Mouse (Mus musculus) Patski (cell line): ENCODE results near the gene Rasgef1c. TPM values are rescaled to one million over a fixed set of nuclear protein-coding genes. Genes with fewer than 3 reads are reported as not detected.

Experiments used
- ATAC-seq: fragments of 100-300 bp; one replicate; pipeline ENCODE4 v1.8.0; 2021
- CTCF ChIA-PET: fragments of 350-600 bp; sonication (Branson Sonifier 250); formaldehyde crosslinking; loops from one replicate; lab custom pipeline; 2022; ENCODE audit warnings: inconsistent platforms; lab: Charles Lee
- POLR2A ChIA-PET: fragments of 350-600 bp; sonication (Branson Sonifier 250); formaldehyde crosslinking; loops from one replicate; lab custom pipeline; 2022; ENCODE audit warnings: antibody characterized with exemption, inconsistent platforms; lab: Charles Lee
- DNase-seq: peaks from one replicate; pipeline ENCODE4 v3.0.0-alpha.2; 2011; ENCODE audit warnings: low read depth, low spot score
- H3K27me3 ChIP-seq: fragments of 371-371 bp; one replicate; pipeline ENCODE4 v1.5.1; 2021
- CTCF ChIP-seq: fragments of 100-300 bp; IDR thresholded peaks from one replicate; pipeline ENCODE4 v1.5.1; 2021
- in situ Hi-C: fragments of 300-500 bp; cut with MboI; formaldehyde crosslinking; loops from 3 replicates; pipeline ENCODE4 v1.11.1; 2018; ENCODE audit warnings: low pct_unique_long_range_greater_than_20kb, mixed read lengths
- polyA plus RNA-seq: library from polyadenylated mRNA; unstranded; gene quantifications from one replicate; pipeline ENCODE4 v1.2.3, GENCODE M21; 2021

The Rasgef1c gene
- polyA plus RNA-seq, 1 experiment from 2014 or later, result 0.77 TPM

DNA sequence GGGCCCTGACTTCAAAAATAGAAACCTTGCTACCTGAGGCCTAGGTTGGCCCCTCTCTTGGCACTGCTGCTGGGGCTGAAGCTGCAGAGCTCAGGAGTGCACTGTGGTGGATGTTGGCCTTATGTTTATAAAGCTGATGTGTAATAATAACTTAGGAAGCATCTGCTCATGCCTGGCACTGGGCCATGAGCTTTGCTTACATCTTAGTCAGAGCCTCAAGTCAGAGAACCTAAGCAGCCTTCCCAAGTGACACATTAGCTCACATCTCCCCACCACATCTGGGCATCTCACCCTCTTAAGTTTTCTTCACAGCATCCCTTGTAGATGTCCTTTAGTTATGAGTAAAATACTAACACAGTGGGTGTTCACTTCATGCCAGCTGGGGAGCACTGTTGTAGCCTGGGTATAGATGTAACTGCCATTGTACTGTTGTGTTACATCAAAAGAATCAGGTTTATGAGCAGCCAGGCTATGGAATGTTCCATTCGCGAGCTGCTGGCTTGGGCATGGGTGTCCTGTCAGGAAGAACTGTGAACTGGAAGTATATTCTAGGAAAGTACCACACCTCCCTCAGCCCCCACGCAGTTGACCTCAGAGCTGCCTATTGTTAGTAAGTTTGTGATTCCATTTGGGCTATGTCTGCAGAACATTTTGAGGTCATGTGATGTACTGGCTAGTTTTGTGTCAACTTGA is 21.5 kb upstream of the Rasgef1c start:
- ChIA-PET CTCF (interaction anchor here (1.4 to 1.6 kb wide), 3 partner anchors 8 to 82 kb away, joined by 4 to 5 read pairs (median 5); no protein-coding TSS in a partner anchor), POLR2A (no interaction called here)
- in situ Hi-C loops, result no loop called here
- no peaks in the 10 kb centered on the region for H3K27me3 ChIP-seq
- ATAC-seq (no peak), DNase-seq (no peak)
- no peak for TF ChIP-seq CTCF

DNA sequence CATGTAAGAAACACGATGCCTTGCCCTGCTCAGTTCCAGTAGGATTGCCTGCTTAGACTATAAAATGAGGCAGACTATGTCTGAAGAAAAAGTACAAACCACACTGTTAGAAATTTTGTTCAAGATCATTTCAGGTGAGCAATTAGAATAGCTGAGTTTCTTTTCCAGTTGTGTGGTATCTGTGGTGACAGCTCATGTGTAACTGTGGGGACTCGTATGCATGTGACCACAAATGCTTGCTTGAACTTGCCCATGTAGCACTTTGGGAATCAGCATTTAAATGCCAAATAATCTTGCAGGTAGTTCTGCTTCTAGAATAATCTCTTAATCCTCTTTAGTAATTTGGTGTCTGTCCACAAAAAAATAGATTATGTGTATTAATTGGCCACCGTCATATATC is 18.2 kb upstream of the Rasgef1c start:
- no peaks in the 10 kb centered on the region for H3K27me3 ChIP-seq
- DNase-seq (no peak), ATAC-seq (no peak)
- no peak for TF ChIP-seq CTCF
- CTCF ChIA-PET, result interaction anchor here (1.2 to 3.3 kb wide), 3 partner anchors 12 to 78 kb away, joined by 4 to 10 read pairs (median 4); no protein-coding TSS in a partner anchor
- POLR2A ChIA-PET, result no interaction called here
- in situ Hi-C loops, result no loop called here

DNA sequence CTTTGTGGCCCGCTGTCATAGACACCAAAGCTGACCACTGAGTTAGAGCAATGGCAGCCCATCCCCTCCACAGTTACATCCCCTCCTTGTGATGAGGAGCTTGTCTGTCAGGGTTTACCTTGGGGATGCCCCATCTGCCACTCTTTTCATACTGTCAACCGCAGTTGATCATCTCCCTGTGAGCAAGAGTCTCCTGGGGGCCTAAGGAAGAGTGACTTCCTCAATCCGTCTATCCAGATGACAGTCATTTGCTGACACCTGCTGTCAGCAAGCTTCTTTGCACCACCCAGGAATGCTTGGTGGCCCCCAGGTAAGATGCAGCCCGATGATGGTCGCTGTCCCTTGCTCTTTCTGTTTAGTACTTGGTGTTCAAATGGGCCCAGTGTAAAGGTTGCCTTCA is 13.2 kb upstream of the Rasgef1c start:
- H3K27me3 ChIP-seq, result no peaks in the 10 kb centered on the region
- ChIA-PET POLR2A (no interaction called here), CTCF (interaction anchor here (1.1 to 1.8 kb wide), 3 partner anchors 8 to 73 kb away, joined by 3 to 7 read pairs (median 5); no protein-coding TSS in a partner anchor)
- ATAC-seq (no peak), DNase-seq (no peak)
- in situ Hi-C loops, result no loop called here
- no peak for TF ChIP-seq CTCF

DNA sequence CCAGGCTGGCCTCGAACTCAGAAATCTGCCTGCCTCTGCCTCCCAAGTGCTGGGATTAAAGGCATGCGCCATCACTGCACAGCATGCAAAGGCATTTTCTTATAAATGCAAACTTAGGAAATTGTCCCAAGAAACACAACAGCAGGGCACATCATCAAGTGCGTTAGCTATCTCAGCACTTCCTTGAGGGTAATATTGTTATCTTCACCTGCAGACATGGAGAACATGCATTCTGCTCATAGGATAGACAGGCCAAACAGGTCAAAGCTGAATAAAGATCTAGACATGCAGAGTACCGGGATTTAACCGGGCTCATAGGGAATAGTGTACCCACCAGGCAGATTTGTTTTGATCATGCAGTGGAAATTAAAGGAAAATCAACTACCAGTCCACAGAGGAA is 9.6 kb upstream of the Rasgef1c start:
- DNase-seq, result no peak
- ATAC-seq, result no peak
- TF ChIP-seq CTCF, result no peak
- in situ Hi-C loops, result no loop called here
- no peaks in the 10 kb centered on the region for H3K27me3 ChIP-seq
- ChIA-PET POLR2A (no interaction called here), CTCF (no interaction called here)

DNA sequence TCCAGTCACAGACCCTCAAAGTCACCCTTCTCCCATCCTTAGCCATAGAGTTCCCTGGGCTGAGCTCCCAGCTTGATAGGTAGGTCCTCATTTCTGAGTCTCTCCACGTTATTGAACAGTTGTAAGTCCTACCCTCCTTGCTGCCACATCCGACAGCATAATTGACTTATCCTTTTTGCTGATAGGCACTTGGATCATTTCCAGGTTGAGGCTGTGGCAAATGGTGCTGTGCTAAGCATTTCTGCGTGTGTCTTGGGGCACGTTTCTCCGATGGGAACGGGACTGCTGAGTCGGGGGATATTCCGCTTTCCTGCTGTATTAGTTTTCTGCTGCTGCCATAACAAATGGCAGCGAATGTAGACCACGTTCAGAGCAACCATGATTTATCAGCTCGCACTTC is 7.8 kb upstream of the Rasgef1c start:
- TF ChIP-seq CTCF, result no peak
- POLR2A ChIA-PET, result no interaction called here
- no peak for ATAC-seq
- DNase-seq, result no peak
- in situ Hi-C loops, result no loop called here
- CTCF ChIA-PET, result interaction anchor here (1.1 to 1.6 kb wide), 3 partner anchors 13 to 68 kb away, joined by 3 to 5 read pairs (median 3); no protein-coding TSS in a partner anchor
- no peaks in the 10 kb centered on the region for H3K27me3 ChIP-seq

DNA sequence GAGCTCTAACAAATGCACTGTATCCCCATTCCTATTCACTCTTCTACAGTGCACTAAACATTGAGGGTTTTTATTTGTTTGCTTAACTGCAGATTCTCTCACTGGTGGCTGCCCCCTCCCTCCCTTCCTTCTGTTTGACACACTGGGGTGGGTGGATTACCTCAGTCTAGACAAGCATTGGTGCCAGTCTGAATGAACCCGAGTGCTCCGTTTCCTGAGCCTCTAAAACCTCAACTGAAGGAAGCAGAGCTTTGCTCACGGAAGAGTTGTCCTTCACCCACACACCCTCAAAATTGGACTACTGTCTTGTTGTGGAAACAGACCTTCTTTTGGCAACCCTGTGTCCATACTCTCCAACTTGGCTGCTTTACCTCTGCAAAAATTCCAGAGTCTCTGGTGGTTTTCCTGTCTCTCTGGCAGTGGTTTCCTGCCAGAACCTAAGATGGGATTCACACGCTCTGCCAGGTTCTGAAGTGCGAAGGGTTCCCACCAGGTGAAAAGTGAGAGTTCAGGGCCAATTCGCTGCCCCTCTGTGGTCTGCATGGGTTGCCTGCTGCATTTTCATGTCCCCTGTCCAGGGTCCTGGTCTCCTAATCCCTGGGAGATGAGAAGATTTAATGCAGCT is 5.6 kb upstream of the Rasgef1c start:
- TF ChIP-seq CTCF, result no peak
- POLR2A ChIA-PET, result no interaction called here
- no peak for ATAC-seq
- in situ Hi-C loops, result no loop called here
- no peak for DNase-seq
- peaks cover 9% of the 10 kb centered on the region for H3K27me3 ChIP-seq
- CTCF ChIA-PET, result interaction anchor here (1.0 kb wide), 1 partner anchor 60 kb away, joined by 3 read pairs; no protein-coding TSS in a partner anchor

DNA sequence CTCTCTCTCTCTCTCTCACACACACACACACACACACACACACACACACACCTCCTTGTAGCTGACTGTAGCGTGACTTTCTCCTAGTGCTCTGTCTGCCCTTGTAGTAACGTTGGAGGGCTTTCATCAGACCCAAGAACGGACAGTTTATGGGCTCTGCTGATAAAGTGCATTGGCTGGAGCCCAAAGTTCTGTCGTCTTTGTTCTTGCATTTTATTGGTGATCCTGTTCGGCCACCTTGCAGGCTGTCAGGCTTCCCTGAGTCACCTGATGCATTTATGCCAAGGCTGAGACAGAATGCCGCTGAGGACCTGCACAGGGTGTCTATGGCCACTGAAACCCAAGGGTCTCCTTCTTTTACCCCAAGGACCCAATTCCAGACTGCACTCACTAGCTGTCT is 1.6 kb upstream of the Rasgef1c start:
- in situ Hi-C loops, result loop anchor here (5.0 kb wide), 1 partner anchor 57 kb away; no protein-coding TSS in a partner anchor
- ChIA-PET POLR2A (no interaction called here), CTCF (interaction anchor here (0.7 kb wide), 1 partner anchor 29 kb away, joined by 3 read pairs; no protein-coding TSS in a partner anchor)
- TF ChIP-seq CTCF, result no peak
- DNase-seq (no peak), ATAC-seq (no peak)
- H3K27me3 ChIP-seq, result peaks cover 23% of the 10 kb centered on the region

DNA sequence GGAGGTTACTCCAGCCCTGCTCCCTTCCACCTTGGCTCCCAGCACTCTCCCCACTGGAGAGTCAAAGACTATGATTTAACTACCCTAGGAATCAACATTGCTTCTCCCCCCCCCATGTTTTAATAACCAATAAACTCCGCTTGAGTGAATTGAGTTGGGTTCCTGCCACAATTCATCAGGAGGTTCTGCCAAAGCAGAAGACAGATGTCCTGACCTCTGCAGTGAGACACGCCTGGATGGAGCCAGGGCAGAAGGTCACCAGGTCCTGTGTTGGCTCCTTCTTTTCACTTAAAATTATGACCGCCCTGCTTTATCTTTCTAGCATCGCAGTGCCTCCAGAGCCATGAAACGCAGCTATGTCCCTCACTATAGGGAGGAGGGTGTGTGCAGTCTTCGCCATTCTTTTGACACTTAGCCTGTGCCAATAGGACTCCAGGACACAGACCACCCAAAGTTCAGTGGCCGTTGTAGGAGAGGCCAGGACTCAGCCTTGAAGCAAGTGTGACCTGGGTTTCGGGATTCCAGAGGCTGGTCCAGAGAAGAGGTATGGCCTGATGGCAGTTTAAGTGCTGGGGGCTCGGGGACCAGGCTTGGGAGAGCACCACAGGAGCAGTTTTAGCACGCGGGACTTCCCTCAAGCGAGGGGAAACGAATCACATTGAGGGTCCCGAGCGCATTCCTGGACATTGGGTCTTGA is 525 bp upstream of the Rasgef1c start:
- ChIA-PET POLR2A (no interaction called here), CTCF (interaction anchor here (0.7 kb wide), 1 partner anchor 30 kb away, joined by 3 read pairs; no protein-coding TSS in a partner anchor)
- DNase-seq (no peak), ATAC-seq (peak; percentile 33)
- peaks cover 23% of the 10 kb centered on the region for H3K27me3 ChIP-seq
- no peak for TF ChIP-seq CTCF
- in situ Hi-C loops, result loop anchor here (5.0 kb wide), 1 partner anchor 56 kb away; no protein-coding TSS in a partner anchor

DNA sequence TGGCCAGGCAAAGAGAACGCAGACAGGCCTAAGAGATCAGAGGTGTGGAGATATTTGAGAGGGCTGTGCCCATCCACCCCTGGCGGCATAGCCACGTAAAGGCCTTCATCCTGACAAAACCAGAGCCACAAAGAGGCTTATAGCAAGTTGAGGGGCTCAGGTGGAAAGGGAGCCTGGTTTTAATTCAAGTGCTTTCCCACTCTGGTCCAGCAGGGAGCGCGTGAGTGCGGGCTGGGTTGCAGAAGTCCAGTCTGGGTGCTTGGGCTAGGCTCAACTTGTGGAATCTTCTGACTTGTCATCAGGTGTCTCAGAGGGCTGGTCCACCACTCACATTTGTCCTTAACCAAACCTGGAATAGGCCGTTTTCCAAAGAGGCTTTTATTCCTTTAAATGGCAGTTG is 1.7 kb downstream of the Rasgef1c start:
- POLR2A ChIA-PET, result interaction anchor here (0.7 kb wide), 1 partner anchor 18 kb away, joined by 3 read pairs; no protein-coding TSS in a partner anchor
- peaks cover 23% of the 10 kb centered on the region for H3K27me3 ChIP-seq
- no peak for DNase-seq
- peak; percentile 55 for ATAC-seq
- CTCF ChIA-PET, result interaction anchor here (1.0 to 4.1 kb wide), 10 partner anchors 9 to 57 kb away, joined by 3 to 38 read pairs (median 4); no protein-coding TSS in a partner anchor
- TF ChIP-seq CTCF, result peak; percentile 96
- in situ Hi-C loops, result loop anchor here (5.0 kb wide), 1 partner anchor 54 kb away; no protein-coding TSS in a partner anchor

DNA sequence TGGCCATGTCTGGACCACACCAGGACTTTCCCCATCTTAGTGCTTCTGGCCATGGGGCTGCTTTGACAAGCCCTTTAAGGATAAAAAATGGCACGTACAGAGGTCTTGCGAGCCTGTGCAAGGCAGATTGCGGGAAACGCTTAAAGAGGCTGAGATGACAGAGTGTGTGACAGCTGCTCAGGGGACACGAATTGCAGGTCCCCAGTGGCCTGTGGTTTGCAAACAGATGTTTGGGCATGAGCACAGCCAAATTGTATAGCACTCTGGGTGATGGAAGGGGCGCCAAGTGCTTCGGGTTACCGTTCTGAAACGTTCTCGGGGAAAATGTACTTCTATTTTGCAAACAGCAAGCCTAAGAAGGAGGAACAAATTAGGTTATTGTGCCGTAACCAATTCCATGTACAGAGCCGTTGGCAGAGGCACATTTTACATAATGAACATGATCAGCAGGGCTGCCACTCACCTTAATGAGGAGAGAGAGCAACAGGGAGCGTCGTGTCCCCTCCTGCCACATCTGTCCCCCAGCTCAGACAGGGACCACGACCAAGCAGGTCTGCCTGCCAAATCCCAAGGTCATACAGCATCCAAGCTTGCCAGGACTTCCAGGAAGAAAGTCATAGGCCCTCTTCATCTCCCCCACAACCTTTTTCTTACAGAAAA is 17.0 kb downstream of the Rasgef1c start:
- CTCF ChIA-PET, result interaction anchor here (1.3 to 1.7 kb wide), 2 partner anchors 14 to 38 kb away, joined by 5 read pairs; no protein-coding TSS in a partner anchor
- ATAC-seq (no peak), DNase-seq (no peak)
- H3K27me3 ChIP-seq, result peaks cover 2% of the 10 kb centered on the region
- POLR2A ChIA-PET, result no interaction called here
- in situ Hi-C loops, result no loop called here
- no peak for TF ChIP-seq CTCF
